In genomic region chr6:13248317-13248969, GRCm38 (mm10) we compare ENCODE assay signal across 12 mouse cellular contexts. TPM values are rescaled to one million over a fixed set of nuclear protein-coding genes. Genes with fewer than 3 reads are reported as not detected.
A peak's percentile ranks its signal among the peaks of the same experiment; 100 is the strongest.
DNase-seq lines count a peak whose midpoint lies in the region; ATAC-seq and TF ChIP-seq lines count a peak whose summit lies in the region.
"Had no signal": no experiment of that assay in that cellular context is flagged by ENCODE, and none has a peak within 500 bp of the region (broad histone marks: within the 10 kb centered on the region; RNA-seq: fewer than 3 reads in every experiment).

No protein-coding gene starts in this region.

- no peaks in the 10 kb centered on the region for H3K4me1 ChIP-seq in hindbrain, postnatal 0 days (ENCODE audit: insufficient read depth, low read length)
- no peaks in the 10 kb centered on the region for H3K4me1 ChIP-seq in hindbrain, embryonic 10.5 days (replicated peaks)
- H3K4me1 ChIP-seq in forebrain, postnatal 0 days (ENCODE audit: insufficient read depth), result no peaks in the 10 kb centered on the region
- H3K4me1 ChIP-seq: embryonic facial prominence, embryonic 12.5 days; limb, embryonic 13.5 days had no signal

- no peak overlapping the region for H3K9ac ChIP-seq in hindbrain, postnatal 0 days (replicated peaks; ENCODE audit: low read length)
- H3K9ac ChIP-seq in forebrain, postnatal 0 days, result no peak overlapping the region
- H3K9ac ChIP-seq: embryonic facial prominence, embryonic 12.5 days; limb, embryonic 13.5 days had no signal

- peak; percentile 69 for TF ChIP-seq CTCF in hindbrain, postnatal 0 days (IDR thresholded peaks at IDR 0.05; ENCODE audit: low read depth)
- TF ChIP-seq CTCF in forebrain, postnatal 0 days (IDR thresholded peaks at IDR 0.05; ENCODE audit: low read depth), result peak; percentile 64

- 65% methylated on average over 4 of the region's 4 CpGs for WGBS in hindbrain, postnatal 0 days
- 75% methylated on average over 4 of the region's 4 CpGs for WGBS in hindbrain, embryonic 10.5 days
- WGBS in forebrain, postnatal 0 days, result 65% methylated on average over 4 of the region's 4 CpGs

- no peaks in the 10 kb centered on the region for H3K27me3 ChIP-seq in hindbrain, postnatal 0 days (ENCODE audit: insufficient read depth, low read length)
- no peaks in the 10 kb centered on the region for H3K27me3 ChIP-seq in hindbrain, embryonic 10.5 days (ENCODE audit: insufficient read depth, poor library complexity, severe bottlenecking)
- no peaks in the 10 kb centered on the region for H3K27me3 ChIP-seq in forebrain, postnatal 0 days (ENCODE audit: insufficient read depth, low read length)
- H3K27me3 ChIP-seq: embryonic facial prominence, embryonic 12.5 days; limb, embryonic 13.5 days had no signal

- H3K27ac ChIP-seq in hindbrain, postnatal 0 days, result no peak overlapping the region
- no peak overlapping the region for H3K27ac ChIP-seq in hindbrain, embryonic 10.5 days
- H3K27ac ChIP-seq in forebrain, postnatal 0 days (ENCODE audit: low read depth, low read length), result no peak overlapping the region
- H3K27ac ChIP-seq: embryonic facial prominence, embryonic 12.5 days; limb, embryonic 13.5 days had no signal

- no peak overlapping the region for H3K4me3 ChIP-seq in hindbrain, postnatal 0 days (ENCODE audit: low read length)
- no peak overlapping the region for H3K4me3 ChIP-seq in hindbrain, embryonic 10.5 days
- no peak overlapping the region for H3K4me3 ChIP-seq in forebrain, postnatal 0 days (ENCODE audit: low read depth, low read length)
- H3K4me3 ChIP-seq: embryonic facial prominence, embryonic 12.5 days; limb, embryonic 13.5 days had no signal

- peak; percentile 60 for DNase-seq in hindbrain, postnatal 0 days (ENCODE audit: low spot score)
- DNase-seq in hindbrain, embryonic 10.5 days (ENCODE audit: low spot score), result no peak
- DNase-seq in 416B (ENCODE audit: low read depth), result peak; percentile 48
- DNase-seq in NIH3T3 (ENCODE audit: low read depth), result peak; percentile 54
- DNase-seq in forebrain, postnatal 0 days, result no peak
- no peak for DNase-seq in urinary bladder, postnatal 25 days (ENCODE audit: low spot score)
- DNase-seq in spleen, adult 12 weeks (ENCODE audit: low spot score), result no peak
- no peak for DNase-seq in testis, postnatal 14 days (ENCODE audit: low spot score)
- DNase-seq: thymus, postnatal 14 days had no signal

- ATAC-seq in hindbrain, postnatal 0 days, result no peak
- ATAC-seq in forebrain, postnatal 0 days, result no peak

- no peaks in the 10 kb centered on the region for H3K36me3 ChIP-seq in hindbrain, postnatal 0 days (ENCODE audit: insufficient read depth, low read length)
- no peaks in the 10 kb centered on the region for H3K36me3 ChIP-seq in hindbrain, embryonic 10.5 days
- no peaks in the 10 kb centered on the region for H3K36me3 ChIP-seq in forebrain, postnatal 0 days (ENCODE audit: insufficient read depth)
- H3K36me3 ChIP-seq: embryonic facial prominence, embryonic 12.5 days; limb, embryonic 13.5 days had no signal

- H3K4me2 ChIP-seq in hindbrain, postnatal 0 days (ENCODE audit: low read depth, low read length), result no peak overlapping the region
- H3K4me2 ChIP-seq in forebrain, postnatal 0 days (ENCODE audit: low read depth), result no peak overlapping the region
- H3K4me2 ChIP-seq: embryonic facial prominence, embryonic 12.5 days; limb, embryonic 13.5 days had no signal

- H3K9me3 ChIP-seq in hindbrain, postnatal 0 days (ENCODE audit: low read length), result no peaks in the 10 kb centered on the region
- H3K9me3 ChIP-seq in hindbrain, embryonic 10.5 days, result no peaks in the 10 kb centered on the region
- no peaks in the 10 kb centered on the region for H3K9me3 ChIP-seq in forebrain, postnatal 0 days (ENCODE audit: low read length)
- H3K9me3 ChIP-seq: embryonic facial prominence, embryonic 12.5 days; limb, embryonic 13.5 days had no signal

RNA-seq across cellular contexts. Expression of gene Vwde, which starts 23.7 kb away (rescaled TPM):
- 0.05 and 0.11 TPM in 2 replicates for total RNA-seq in hindbrain, postnatal 0 days (2014; rRNA removed)
- polyA plus RNA-seq in hindbrain, postnatal 0 days (2015; fragmentation: Nextera tagmentation; extraction: Ambion mirVana), result 0.04 and 0.09 TPM in 2 replicates
- 0.08 TPM in 1 of 2 replicates, not detected in the other for polyA plus RNA-seq in hindbrain, embryonic 10.5 days (2016; fragmentation: Nextera tagmentation; extraction: Ambion mirVana)
- 0.08 TPM in 1 of 2 replicates, not detected in the other for total RNA-seq in forebrain, postnatal 0 days (2014; rRNA removed)
- polyA plus RNA-seq in forebrain, postnatal 0 days (2015; fragmentation: Nextera tagmentation; extraction: Ambion mirVana), result 0.02 and 0.03 TPM in 2 replicates
- polyA plus RNA-seq: heart, embryonic 16.5 days had no signal

Comparison
In these comparisons a context has a peak if more than half of its experiments do, and no peak if none do; other contexts are left out.
1. DNase-seq: peak in hindbrain, postnatal 0 days (single experiment), 416B (single experiment) and NIH3T3 (single experiment); none in hindbrain, embryonic 10.5 days (single experiment), forebrain, postnatal 0 days (single experiment), urinary bladder, postnatal 25 days (single experiment), spleen, adult 12 weeks (single experiment) and testis, postnatal 14 days (single experiment).